Mouse (Mus musculus) kidney, embryonic 14.5 days (tissue): Measurements from ENCODE around the gene Ms4a6b. TPM values are rescaled to one million over a fixed set of nuclear protein-coding genes. Genes with fewer than 3 reads are reported as not detected.
"Not testable (repeated sequence)": the region's sequence is repeated elsewhere in the genome, so short reads cannot be mapped to it uniquely, and the experiment has no call there.

ENCODE experiments used
- ATAC-seq: fragments of 200-750 bp; cut with Nextera tagmentation; 2 replicates; pipeline ENCODE4 v1.8.0; 2017; ENCODE audit warnings: moderate number of reproducible peaks, mild to moderate bottlenecking, moderate TSS enrichment, moderate library complexity; ENCODE audit not compliant: low FRiP score, low TSS enrichment
- H3K27ac ChIP-seq: fragments of 300-500 bp; sonication (generic); 2 replicates; pipeline ENCODE4 v1.5.1; 2014; ENCODE audit warnings: low read depth, mild to moderate bottlenecking, low read length, moderate library complexity, mixed read lengths
- H3K27me3 ChIP-seq: fragments of 300-500 bp; sonication (generic); 2 replicates; pipeline ENCODE4 v1.6.1; 2014; ENCODE audit warnings: mild to moderate bottlenecking, low read length; ENCODE audit not compliant: control insufficient read depth, insufficient read depth
- H3K36me3 ChIP-seq: fragments of 300-500 bp; sonication (generic); 2 replicates; pipeline ENCODE4 v1.6.1; 2014; ENCODE audit warnings: low read length, mixed read lengths; ENCODE audit not compliant: control insufficient read depth, insufficient read depth
- H3K4me1 ChIP-seq: fragments of 300-500 bp; sonication (generic); 2 replicates; pipeline ENCODE4 v1.6.1; 2014; ENCODE audit warnings: low read length, mixed read lengths; ENCODE audit not compliant: control insufficient read depth, insufficient read depth
- H3K4me2 ChIP-seq: fragments of 300-500 bp; sonication (generic); replicated peaks from 2 replicates; pipeline ENCODE4 v1.6.1; 2014; ENCODE audit warnings: low read depth, mild to moderate bottlenecking, low read length
- H3K4me3 ChIP-seq: fragments of 300-500 bp; sonication (generic); 2 replicates; pipeline ENCODE4 v1.5.1; 2014; ENCODE audit warnings: mild to moderate bottlenecking, low read length
- H3K9ac ChIP-seq: fragments of 300-500 bp; sonication (generic); 2 replicates; pipeline ENCODE4 v1.6.1; 2014; ENCODE audit warnings: low read depth, mild to moderate bottlenecking, low read length, moderate library complexity
- H3K9me3 ChIP-seq: fragments of 300-500 bp; sonication (generic); 2 replicates; pipeline ENCODE4 v1.6.1; 2016; ENCODE audit warnings: low read length; ENCODE audit not compliant: control insufficient read depth
- WGBS: fragments of 180-500 bp; shearing (Covaris S2); extraction: QIAGEN DNeasy Blood & Tissue Kit; methylation state at CpG from one replicate; pipeline ENCODE4 v1.1.7; 2014; 5-methylcytosine and 5-hydroxymethylcytosine counted together
- polyA plus RNA-seq: library from polyadenylated mRNA; unstranded; fragments of >200 nt; fragmentation: Nextera tagmentation; extraction: Ambion mirVana; gene quantifications from 2 replicates; pipeline ENCODE4 v1.2.1, GENCODE M21; 2014

Gene Ms4a6b
- polyA plus RNA-seq, 1 experiment from 2014 or later = 3.5 TPM

- no peak overlapping the region for H3K4me3 ChIP-seq
- 62% methylated on average over 1 of the region's 1 CpGs for WGBS
- no peaks in the 10 kb centered on the region for H3K4me1 ChIP-seq
- H3K27me3 ChIP-seq = no peaks in the 10 kb centered on the region
- H3K9ac ChIP-seq = no peak overlapping the region
- H3K36me3 ChIP-seq = no peaks in the 10 kb centered on the region
- no peaks in the 10 kb centered on the region for H3K9me3 ChIP-seq
- no peak for ATAC-seq
- H3K4me2 ChIP-seq = no peak overlapping the region
- no peak overlapping the region for H3K27ac ChIP-seq
Measured at GRCm38 (mm10) chr19:11513458-11513857, 2.9 kb upstream of the Ms4a6b start.

DNA sequence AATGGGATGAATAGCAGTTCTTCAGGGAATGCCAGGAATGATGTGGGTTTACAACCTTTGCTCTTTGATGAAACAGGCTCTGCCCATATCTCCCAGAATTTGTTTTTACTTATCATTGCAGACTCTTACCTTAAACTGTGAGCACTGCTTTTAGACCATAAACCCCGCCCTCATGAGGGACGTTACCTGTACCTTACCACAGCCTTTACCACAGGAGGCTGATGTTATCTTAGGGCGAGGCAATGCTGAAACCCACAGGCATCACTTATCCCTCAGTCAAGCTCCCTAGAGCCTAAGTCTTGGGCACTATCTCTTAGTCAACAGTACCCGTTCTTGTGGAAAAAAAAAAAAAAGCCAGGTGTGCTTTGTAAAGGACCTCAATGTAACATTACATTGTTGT, 533 bp downstream of the Ms4a6b start:
- H3K27ac ChIP-seq = no peak overlapping the region
- H3K4me1 ChIP-seq = no peaks in the 10 kb centered on the region
- no peak overlapping the region for H3K4me3 ChIP-seq
- no peak overlapping the region for H3K4me2 ChIP-seq
- no peak for ATAC-seq
- 68% methylated on average over 4 of the region's 4 CpGs for WGBS
- no peaks in the 10 kb centered on the region for H3K36me3 ChIP-seq
- H3K9ac ChIP-seq = no peak overlapping the region
- H3K9me3 ChIP-seq = no peaks in the 10 kb centered on the region
- no peaks in the 10 kb centered on the region for H3K27me3 ChIP-seq

DNA sequence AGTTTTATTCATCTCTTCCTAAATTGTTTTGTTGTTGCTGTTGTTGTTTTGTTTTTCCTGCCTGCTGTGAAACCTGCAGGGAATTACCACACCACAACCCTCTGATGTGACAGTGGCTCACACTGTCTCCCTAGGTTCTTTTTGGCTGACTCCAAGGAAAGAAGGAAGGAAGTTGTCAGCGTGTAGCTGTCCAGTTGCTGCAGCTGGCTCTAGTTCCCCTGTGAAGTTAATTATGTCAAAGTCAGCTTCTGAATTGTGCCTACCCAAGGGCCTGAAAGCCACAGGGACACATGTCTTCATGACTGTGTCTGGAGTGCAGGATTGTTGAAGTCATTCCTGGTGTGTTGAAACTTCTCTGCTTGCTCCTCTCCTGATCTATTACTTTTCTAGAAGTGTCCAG, 1.1 kb downstream of the Ms4a6b start:
- H3K27ac ChIP-seq, H3K9ac ChIP-seq, H3K4me1 ChIP-seq, H3K27me3 ChIP-seq, H3K4me2 ChIP-seq, ATAC-seq, H3K36me3 ChIP-seq, H3K9me3 ChIP-seq, H3K4me3 ChIP-seq: not testable (repeated sequence)
- 21% methylated on average over 1 of the region's 1 CpGs for WGBS

DNA sequence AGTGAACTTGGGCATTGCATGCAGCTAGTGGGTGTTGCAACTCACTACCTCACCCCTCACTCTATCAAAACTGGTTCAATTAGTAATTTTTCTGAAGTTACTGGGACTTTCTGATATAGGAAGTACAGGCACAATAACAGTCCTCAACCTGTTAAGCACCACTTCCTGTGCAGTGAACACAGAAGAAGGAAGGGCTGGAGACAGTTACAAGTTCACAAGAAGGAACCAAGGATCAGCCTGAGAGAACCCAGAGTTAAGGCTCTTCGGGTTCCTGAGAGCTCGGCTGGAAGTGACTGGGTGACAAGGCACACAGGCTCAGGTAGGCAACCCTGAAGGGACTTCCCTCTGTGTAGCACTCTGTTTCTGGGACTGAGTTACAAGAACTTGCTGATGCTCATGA, 2.0 kb downstream of the Ms4a6b start:
- not testable (repeated sequence) for H3K4me1 ChIP-seq, H3K4me3 ChIP-seq, H3K4me2 ChIP-seq, H3K27me3 ChIP-seq, H3K9me3 ChIP-seq, H3K9ac ChIP-seq, ATAC-seq, H3K36me3 ChIP-seq, H3K27ac ChIP-seq
- 80% methylated on average over 2 of the region's 2 CpGs for WGBS

DNA sequence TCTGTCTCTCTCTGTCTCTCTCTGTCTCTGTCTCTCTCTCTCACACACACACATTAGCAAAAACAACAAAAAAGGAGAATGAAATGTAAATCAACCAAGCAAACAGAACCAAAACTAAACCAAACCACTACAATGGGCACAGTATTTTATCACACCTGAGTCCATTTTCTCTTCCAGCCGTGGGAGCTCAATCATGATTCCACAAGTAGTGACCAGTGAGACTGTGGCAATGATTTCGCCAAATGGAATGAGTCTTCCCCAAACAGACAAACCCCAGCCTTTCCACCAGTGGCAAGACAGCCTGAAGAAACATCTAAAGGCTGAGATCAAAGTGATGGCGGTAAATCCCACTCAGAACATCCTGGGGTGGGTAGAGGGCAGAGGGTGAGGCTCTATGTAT, 3.8 kb downstream of the Ms4a6b start:
- no peak for ATAC-seq
- Histone ChIP-seq H3K27me3 (no peaks in the 10 kb centered on the region), H3K36me3 (no peaks in the 10 kb centered on the region), H3K9me3 (no peaks in the 10 kb centered on the region), H3K4me1 (no peaks in the 10 kb centered on the region), H3K4me3 (no peak overlapping the region), H3K27ac (no peak overlapping the region), H3K9ac (no peak overlapping the region), H3K4me2 (no peak overlapping the region)
- 82% methylated on average over 3 of the region's 3 CpGs for WGBS

- Histone ChIP-seq H3K9me3 (no peaks in the 10 kb centered on the region), H3K27ac (no peak overlapping the region), H3K9ac (no peak overlapping the region), H3K4me2 (no peak overlapping the region), H3K27me3 (no peaks in the 10 kb centered on the region), H3K36me3 (no peaks in the 10 kb centered on the region), H3K4me1 (no peaks in the 10 kb centered on the region), H3K4me3 (no peak overlapping the region)
- no peak for ATAC-seq
- 82% methylated on average over 1 of the region's 1 CpGs for WGBS
Measured at GRCm38 (mm10) chr19:11533421-11533820, 17.1 kb downstream of the Ms4a6b start.

- H3K4me1 ChIP-seq = no peaks in the 10 kb centered on the region
- H3K9ac ChIP-seq = no peak overlapping the region
- no peak overlapping the region for H3K4me3 ChIP-seq
- H3K27me3 ChIP-seq = no peaks in the 10 kb centered on the region
- no peak for ATAC-seq
- no peak overlapping the region for H3K4me2 ChIP-seq
- no peaks in the 10 kb centered on the region for H3K36me3 ChIP-seq
- WGBS = 62% methylated on average over 2 of the region's 2 CpGs
- H3K9me3 ChIP-seq = no peaks in the 10 kb centered on the region
- no peak overlapping the region for H3K27ac ChIP-seq
Measured at GRCm38 (mm10) chr19:11533888-11534445, 17.7 kb downstream of the Ms4a6b start.

DNA sequence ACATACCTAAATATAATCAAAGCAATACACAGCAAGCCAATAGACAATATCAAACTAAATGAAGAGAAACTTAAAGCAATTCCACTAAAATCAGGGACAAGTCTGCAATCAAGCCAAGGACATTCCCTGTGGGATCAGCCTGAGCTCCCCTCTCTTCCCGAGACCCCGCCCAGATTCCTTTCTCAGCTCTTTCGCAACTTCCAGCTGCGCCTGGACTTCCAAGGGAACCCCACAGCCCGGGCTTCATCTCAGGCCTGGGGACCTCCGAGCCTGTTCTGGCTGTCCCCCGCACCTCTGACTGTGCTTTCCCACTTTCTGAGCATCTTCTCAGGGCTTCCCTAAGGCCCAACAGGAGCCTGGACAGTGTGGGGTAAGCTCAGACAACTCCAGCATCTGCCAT, 20.3 kb downstream of the Ms4a6b start, which contains the start of gene Ms4a4d:
Gene Ms4a4d, plus strand, starts transcription at position 209 of the 400 bp plus-strand sequence.
- Histone ChIP-seq H3K4me3 (no peak within 1 kb of the TSS), H3K4me2 (no peak within 1 kb of the TSS), H3K27ac (no peak within 1 kb of the TSS), H3K9ac (no peak within 1 kb of the TSS), H3K4me1 (no peaks in the 10 kb centered on the region), H3K9me3 (no peaks in the 10 kb centered on the region), H3K36me3 (no peaks in the 10 kb centered on the region), H3K27me3 (no peaks in the 10 kb centered on the region)
- no peak for ATAC-seq
- WGBS = 13% methylated on average over 7 of the region's 7 CpGs

DNA sequence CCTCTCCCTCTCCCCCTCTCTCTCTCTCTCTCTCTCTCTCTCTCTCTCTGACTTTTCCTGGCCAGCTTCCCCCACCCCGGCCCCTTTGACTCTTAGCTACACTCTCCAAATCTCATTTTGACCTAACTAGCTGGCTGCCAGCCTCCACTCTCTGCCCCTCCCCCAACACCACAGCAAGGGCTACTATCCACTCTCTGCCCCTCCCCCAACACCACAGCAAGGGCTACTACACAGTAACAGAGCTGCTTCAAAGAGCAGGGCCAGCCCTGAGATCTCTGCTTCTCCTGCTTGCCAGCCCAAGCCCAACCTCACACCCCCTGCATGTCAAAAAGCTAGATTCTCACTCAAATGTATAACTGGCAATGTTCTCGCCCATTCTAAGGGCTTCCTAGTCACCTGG, 21.0 kb downstream of the Ms4a6b start:
- Histone ChIP-seq H3K4me3 (no peak overlapping the region), H3K4me2 (no peak overlapping the region), H3K27ac (no peak overlapping the region), H3K4me1 (no peaks in the 10 kb centered on the region), H3K9me3 (no peaks in the 10 kb centered on the region), H3K36me3 (no peaks in the 10 kb centered on the region), H3K9ac (no peak overlapping the region), H3K27me3 (no peaks in the 10 kb centered on the region)
- 24% methylated on average over 2 of the region's 2 CpGs for WGBS
- no peak for ATAC-seq
